Comparison of ENCODE assay signal across 8 mouse cellular contexts in the genomic region with DNA sequence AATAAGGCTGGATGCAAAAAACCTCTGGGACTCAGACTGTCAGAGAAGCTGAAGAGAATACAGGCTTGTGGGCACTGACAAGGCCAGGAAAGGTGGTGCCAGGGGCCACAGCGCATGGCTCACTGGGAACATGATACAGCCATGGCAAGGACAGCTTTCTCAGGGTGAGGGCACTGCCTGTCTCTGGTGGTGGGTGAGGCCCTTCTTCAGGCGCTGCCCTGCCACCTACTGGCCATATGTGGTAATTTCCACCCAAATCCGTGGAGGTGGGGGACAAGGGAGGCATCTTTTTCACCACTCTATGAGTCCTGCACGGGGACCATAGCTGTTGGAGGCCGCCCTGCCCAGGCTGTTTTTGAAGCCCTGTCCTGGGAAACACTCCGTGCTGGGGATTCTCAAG. TPM values are rescaled to one million over a fixed set of nuclear protein-coding genes. Genes with fewer than 3 reads are reported as not detected.
A peak's percentile ranks its signal among the peaks of the same experiment; 100 is the strongest.
DNase-seq lines count a peak whose midpoint lies in the region; ATAC-seq and TF ChIP-seq lines count a peak whose summit lies in the region.

No protein-coding gene starts in this region.

- H3K36me3 ChIP-seq in limb, embryonic 11.5 days (ENCODE audit: control insufficient read depth, insufficient read depth, low read length), result peaks cover 4% of the 10 kb centered on the region; the same call in 1 of the 2 replicates
- peaks cover 24% of the 10 kb centered on the region for H3K36me3 ChIP-seq in midbrain, embryonic 16.5 days (ENCODE audit: control insufficient read depth, insufficient read depth, low read length)

- peak; percentile 95 for TF ChIP-seq CTCF in cortical plate, adult 2 months (IDR thresholded peaks at IDR 0.05; ENCODE audit: extremely low read depth, insufficient read depth, low read length)

- H3K9me3 ChIP-seq in limb, embryonic 11.5 days (ENCODE audit: control insufficient read depth, low read length), result no peaks in the 10 kb centered on the region
- H3K9me3 ChIP-seq in midbrain, embryonic 16.5 days (replicated peaks; ENCODE audit: control insufficient read depth, low read length, poor library complexity, severe bottlenecking), result no peaks in the 10 kb centered on the region

- no peak overlapping the region for H3K27ac ChIP-seq in cortical plate, adult 2 months (ENCODE audit: insufficient read depth, low read length)
- H3K27ac ChIP-seq in limb, embryonic 11.5 days (replicated peaks; ENCODE audit: low read depth, low read length), result no peak overlapping the region
- no peak overlapping the region for H3K27ac ChIP-seq in midbrain, embryonic 16.5 days (ENCODE audit: low read length)

- no peak overlapping the region for H3K4me3 ChIP-seq in cortical plate, adult 2 months (ENCODE audit: insufficient read depth, low read length)
- no peak overlapping the region for H3K4me3 ChIP-seq in limb, embryonic 11.5 days (ENCODE audit: low read depth, low read length)
- H3K4me3 ChIP-seq in midbrain, embryonic 16.5 days (ENCODE audit: low read depth, low read length), result no peak overlapping the region

- WGBS in limb, embryonic 11.5 days, result 18% methylated on average over 6 of the region's 6 CpGs
- 18% methylated on average over 6 of the region's 6 CpGs for WGBS in midbrain, embryonic 16.5 days

- no peaks in the 10 kb centered on the region for H3K4me1 ChIP-seq in cortical plate, adult 2 months (ENCODE audit: control insufficient read depth, insufficient read depth, low read length)
- no peaks in the 10 kb centered on the region for H3K4me1 ChIP-seq in limb, embryonic 11.5 days (ENCODE audit: control insufficient read depth, insufficient read depth, low read length)
- H3K4me1 ChIP-seq in midbrain, embryonic 16.5 days (ENCODE audit: control insufficient read depth, insufficient read depth, low read length), result no peaks in the 10 kb centered on the region

- TF ChIP-seq POLR2A in cortical plate, adult 2 months (IDR thresholded peaks at IDR 0.05; ENCODE audit: extremely low read depth, insufficient read depth, low read length), result no peak

- H3K9ac ChIP-seq in limb, embryonic 11.5 days (ENCODE audit: low read length), result no peak overlapping the region; the same call in 1 of the 2 replicates
- H3K9ac ChIP-seq in midbrain, embryonic 16.5 days (ENCODE audit: low read depth, low read length), result no peak overlapping the region

- no peaks in the 10 kb centered on the region for H3K27me3 ChIP-seq in limb, embryonic 11.5 days (ENCODE audit: control insufficient read depth, insufficient read depth, low read length)
- H3K27me3 ChIP-seq in midbrain, embryonic 16.5 days (ENCODE audit: control insufficient read depth, insufficient read depth, low read depth, low read length), result no peaks in the 10 kb centered on the region

- peak; percentile 53 for DNase-seq in 3134 (ENCODE audit: extremely low read depth, insufficient read length, low spot score)
- peak; percentile 73 for DNase-seq in adipocyte (ENCODE audit: low spot score)
- DNase-seq in gastrocnemius, postnatal 14 days, result peak; percentile 82
- peak; percentile 48 for DNase-seq in kidney, adult 11 months
- DNase-seq in limb, embryonic 11.5 days (ENCODE audit: low spot score), result peak; percentile 84
- DNase-seq in spleen, postnatal 14 days (ENCODE audit: low spot score in 2 of 2), result peak; percentile 62 to 80

- intact Hi-C loops in gastrocnemius, postnatal 14 days (cut with DNase I; ENCODE audit: low total_unique reads), result loop anchor here (2.0 kb wide), 1 partner anchor 67 kb away; no protein-coding TSS in a partner anchor

- H3K4me2 ChIP-seq in limb, embryonic 11.5 days (ENCODE audit: low read depth, severe bottlenecking), result no peak overlapping the region
- H3K4me2 ChIP-seq in midbrain, embryonic 16.5 days (ENCODE audit: low read length), result no peak overlapping the region

- no peak for ATAC-seq in limb, embryonic 11.5 days (ENCODE audit: insufficient number of reproducible peaks, low FRiP score, low TSS enrichment, low read depth)
- peak; percentile 50 for ATAC-seq in midbrain, embryonic 16.5 days

RNA-seq across cellular contexts. Expression of a gene that starts 21.5 kb away (rescaled TPM):
- 9.6 and 10.9 TPM in 2 replicates for polyA plus RNA-seq in cortical plate, adult 2 months (2012; rRNA removed)
- 10 to 100 TPM; 33.9 to 47.3 TPM for total RNA-seq in gastrocnemius, postnatal 14 days (2021)
- polyA plus RNA-seq in limb, embryonic 11.5 days (2014; fragmentation: Nextera tagmentation; extraction: Ambion mirVana), result 485 and 517 TPM in 2 replicates
- polyA plus RNA-seq in midbrain, embryonic 16.5 days (2015; fragmentation: Nextera tagmentation; extraction: Ambion mirVana), result 121 and 141 TPM in 2 replicates

RNA-seq across cellular contexts. Expression of a gene that starts 28.6 kb away (rescaled TPM):
- 85.8 and 95.2 TPM in 2 replicates for polyA plus RNA-seq in cortical plate, adult 2 months (2012; rRNA removed)
- total RNA-seq in gastrocnemius, postnatal 14 days (2021), result 1 to 10 TPM; 2.6 to 4.0 TPM
- polyA plus RNA-seq in limb, embryonic 11.5 days (2014; fragmentation: Nextera tagmentation; extraction: Ambion mirVana), result 8.7 and 9.0 TPM in 2 replicates
- 5.3 and 6.3 TPM in 2 replicates for polyA plus RNA-seq in midbrain, embryonic 16.5 days (2015; fragmentation: Nextera tagmentation; extraction: Ambion mirVana)

RNA-seq across cellular contexts. Expression of a gene that starts 45.1 kb away (rescaled TPM):
- polyA plus RNA-seq in cortical plate, adult 2 months (2012; rRNA removed), result 180 and 187 TPM in 2 replicates
- 10 to 100 TPM; 16.1 to 17.0 TPM for total RNA-seq in gastrocnemius, postnatal 14 days (2021)
- polyA plus RNA-seq in limb, embryonic 11.5 days (2014; fragmentation: Nextera tagmentation; extraction: Ambion mirVana), result 27.8 and 28.7 TPM in 2 replicates
- polyA plus RNA-seq in midbrain, embryonic 16.5 days (2015; fragmentation: Nextera tagmentation; extraction: Ambion mirVana), result 174 and 190 TPM in 2 replicates

RNA-seq across cellular contexts. Expression of a gene that starts 46.4 kb away (rescaled TPM):
- polyA plus RNA-seq in cortical plate, adult 2 months (2012; rRNA removed), result 58.6 and 62.3 TPM in 2 replicates
- 10 to 100 TPM; 19.9 to 21.7 TPM for total RNA-seq in gastrocnemius, postnatal 14 days (2021)
- 65.0 and 71.0 TPM in 2 replicates for polyA plus RNA-seq in limb, embryonic 11.5 days (2014; fragmentation: Nextera tagmentation; extraction: Ambion mirVana)
- 52.5 and 55.9 TPM in 2 replicates for polyA plus RNA-seq in midbrain, embryonic 16.5 days (2015; fragmentation: Nextera tagmentation; extraction: Ambion mirVana)

RNA-seq across cellular contexts. Expression of a gene that starts 56.4 kb away (rescaled TPM):
- polyA plus RNA-seq in cortical plate, adult 2 months (2012; rRNA removed), result 0.53 and 0.71 TPM in 2 replicates
- not detected for total RNA-seq in gastrocnemius, postnatal 14 days (2021)
- polyA plus RNA-seq in limb, embryonic 11.5 days (2014; fragmentation: Nextera tagmentation; extraction: Ambion mirVana), result 0.32 TPM in 1 of 2 replicates, not detected in the other
- polyA plus RNA-seq in midbrain, embryonic 16.5 days (2015; fragmentation: Nextera tagmentation; extraction: Ambion mirVana), result 0.39 TPM in 1 of 2 replicates, not detected in the other

Comparison
In these comparisons a context has a peak if more than half of its experiments do, and no peak if none do; other contexts are left out.
1. RNA of a gene that starts 21.5 kb away (polyA plus RNA-seq): 485 to 517 TPM in limb, embryonic 11.5 days and 121 to 141 TPM in midbrain, embryonic 16.5 days; 9.6 to 10.9 TPM in cortical plate, adult 2 months; every median in the first group is over 10 times any median in the second.
2. Peak in every context shown above with its lines, with median percentiles within 50 percentile points of each other: DNase-seq.